Mouse (Mus musculus): ENCODE data around the gene Prss36.

- TF ChIP-seq POLR2A (IDR thresholded peaks at IDR 0.05; ENCODE audit: insufficient read length, low read depth) = no peak
- no peak for TF ChIP-seq POLR2AphosphoS2 (IDR thresholded peaks at IDR 0.05; ENCODE audit: insufficient read length, low read depth)
- TF ChIP-seq MAX (IDR thresholded peaks at IDR 0.05; ENCODE audit: low read depth) = no peak
- no peak for TF ChIP-seq MYOD1 (IDR thresholded peaks at IDR 0.05; ENCODE audit: control insufficient read depth in 1 of 3, insufficient read length in 2 of 3, low read depth in 2 of 3)
- TF ChIP-seq USF1 (IDR thresholded peaks at IDR 0.05; ENCODE audit: low read depth) = no peak
Measured at GRCm38 (mm10) chr7:127926066-127926465, 20.5 kb downstream of the Prss36 start.

All from myocyte (in vitro differentiated cells).